Mouse (Mus musculus) hindlimb bud, embryonic 11.5 days (tissue): ENCODE measurements around the gene Rft1.
"Not testable (repeated sequence)": the region's sequence is repeated elsewhere in the genome, so short reads cannot be mapped to it uniquely, and the experiment has no call there.

Source experiments
- DNase-seq: peaks from one replicate; pipeline ENCODE4 v3.0.0-alpha.2; 2012; ENCODE audit warnings: low read depth, low spot score; ENCODE audit errors: extremely low spot score

Gene Rft1

DNA sequence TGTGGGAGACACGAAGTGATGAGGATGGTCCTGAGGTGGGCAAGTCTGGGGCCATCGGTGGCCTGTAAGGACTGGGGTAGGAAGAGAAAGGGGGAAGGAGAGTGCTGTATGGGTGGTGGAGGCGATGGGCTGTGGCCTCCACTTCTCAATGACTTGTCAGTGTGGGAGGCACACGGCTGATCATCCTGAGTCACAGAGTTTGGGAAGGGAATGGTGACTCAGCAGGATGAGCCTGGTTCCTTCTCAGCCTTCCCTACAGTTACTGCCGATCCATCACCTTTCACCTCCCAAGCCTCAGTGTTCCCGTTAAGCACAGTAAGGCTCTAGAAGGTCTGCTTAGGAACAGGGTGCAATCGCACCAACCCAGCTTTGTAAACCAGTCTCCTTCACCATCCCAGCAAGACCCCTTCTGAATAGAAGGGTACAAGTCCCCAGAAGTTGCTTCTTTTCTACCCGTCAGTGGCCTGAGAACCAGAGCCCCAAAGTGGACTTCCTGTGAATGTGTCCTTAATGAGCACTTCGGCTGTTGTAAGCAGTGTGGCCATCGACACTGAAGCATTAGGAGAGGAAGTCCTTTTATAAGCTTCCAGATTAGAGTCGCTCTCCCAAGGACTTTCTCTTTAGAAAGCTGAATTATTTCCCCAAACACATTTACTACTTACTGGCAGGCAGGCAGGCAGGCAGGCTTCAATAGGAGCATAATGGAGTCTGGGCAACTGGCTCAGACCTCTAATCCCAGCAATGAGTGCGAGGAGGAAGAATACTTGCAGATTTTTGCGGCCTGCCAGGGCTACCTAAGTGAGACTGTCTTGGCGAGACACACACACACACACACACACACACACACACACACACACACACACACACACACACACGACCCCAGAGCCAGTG lies 17.2 kb downstream of the Rft1 start:
- DNase-seq, result no peak

DNA sequence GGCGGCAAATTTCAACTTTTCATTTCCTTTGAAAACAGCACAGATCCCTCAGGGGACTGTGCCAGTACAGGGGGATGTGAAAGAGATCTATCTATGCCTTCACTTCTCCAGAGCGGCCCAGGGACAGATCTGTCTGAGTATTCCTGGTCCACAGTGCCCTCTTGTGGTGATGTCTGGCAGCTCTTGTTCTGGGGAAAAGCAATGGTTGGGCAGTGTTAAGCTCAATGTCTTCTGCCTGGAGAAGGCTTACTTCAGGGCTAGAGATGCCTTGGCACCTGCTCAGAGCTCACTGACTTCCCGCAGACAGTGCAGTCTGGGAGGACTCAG lies 17.8 kb downstream of the Rft1 start:
- peak; percentile 74 for DNase-seq

DNA sequence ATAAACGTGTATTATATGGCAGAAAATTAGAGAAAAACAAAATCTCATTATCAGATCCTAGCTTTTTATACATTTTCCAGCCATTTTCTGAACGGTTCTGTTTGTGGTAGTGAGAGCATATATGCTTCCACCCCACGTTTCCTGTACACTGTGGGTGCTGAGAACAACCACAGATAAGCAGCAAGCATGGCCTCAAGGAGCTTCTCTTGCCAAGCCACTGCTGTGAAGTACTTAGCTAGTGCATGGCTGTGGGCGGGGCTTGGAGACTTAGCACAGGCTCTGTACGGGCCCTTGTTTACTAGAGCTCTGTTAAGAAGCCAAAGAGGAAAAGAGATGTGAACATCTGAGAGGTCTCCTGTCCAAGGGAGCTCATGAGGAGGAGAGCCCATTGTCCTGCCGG lies 20.8 kb downstream of the Rft1 start:
- DNase-seq, result no peak

DNA sequence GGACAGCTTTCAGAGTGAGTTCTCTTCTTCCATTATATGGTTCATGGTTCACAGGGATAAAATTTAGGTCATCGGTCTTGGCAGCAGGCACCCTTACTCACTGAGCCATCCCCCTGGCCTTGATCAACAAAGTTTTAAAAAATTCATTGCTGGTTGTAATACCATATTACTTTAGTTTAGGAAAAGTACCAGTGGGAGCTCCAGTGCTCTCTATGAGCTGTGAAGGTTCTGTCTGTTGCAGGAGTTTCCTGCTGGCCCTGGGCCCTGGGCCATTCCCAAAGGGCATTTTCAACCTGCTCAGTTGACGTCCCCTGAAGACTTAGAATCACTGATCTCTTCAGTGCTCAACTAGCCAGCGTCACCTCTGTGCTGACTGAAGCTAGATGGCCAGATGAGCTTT lies 28.0 kb downstream of the Rft1 start:
- DNase-seq, result no peak

DNA sequence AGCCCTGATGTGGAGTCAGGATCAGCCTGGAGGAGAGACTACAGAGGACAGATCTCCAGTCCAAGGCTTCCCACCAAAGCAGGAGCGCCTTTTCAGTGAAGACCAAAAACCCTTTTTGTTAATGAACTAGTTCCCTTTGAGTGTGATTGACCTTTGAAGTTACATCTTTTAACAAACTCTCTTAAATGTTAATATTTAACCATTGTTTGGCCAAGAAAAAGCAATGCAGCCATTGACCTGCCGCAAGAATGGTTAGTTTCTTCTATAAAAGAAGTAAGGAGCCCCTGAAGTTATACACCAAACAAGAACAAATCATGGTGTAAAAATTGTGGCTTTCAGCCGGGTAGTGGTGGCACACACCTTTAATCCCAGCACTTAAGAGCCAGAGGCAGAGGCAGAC lies 36.5 kb downstream of the Rft1 start:
- no peak for DNase-seq

DNA sequence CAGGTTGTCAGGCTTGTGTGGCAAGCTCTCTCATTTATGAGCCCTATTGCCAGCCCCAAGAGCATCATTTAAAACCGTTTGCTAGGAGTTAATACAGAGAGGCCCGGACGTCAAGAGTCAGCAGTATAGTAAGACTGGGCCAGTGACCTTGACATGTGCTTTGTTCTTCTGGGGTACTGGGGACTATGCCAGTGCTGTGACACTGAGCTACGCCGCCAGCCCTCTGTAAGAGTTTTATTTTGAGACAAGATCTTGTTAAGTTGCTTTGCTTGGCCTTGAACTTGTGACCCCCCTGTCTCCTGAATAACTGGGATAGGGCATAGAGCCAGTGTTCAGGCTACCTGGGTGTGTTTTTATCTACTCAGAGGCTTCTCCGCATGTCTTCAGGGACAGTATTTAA lies 38.3 kb downstream of the Rft1 start:
- no peak for DNase-seq

DNA sequence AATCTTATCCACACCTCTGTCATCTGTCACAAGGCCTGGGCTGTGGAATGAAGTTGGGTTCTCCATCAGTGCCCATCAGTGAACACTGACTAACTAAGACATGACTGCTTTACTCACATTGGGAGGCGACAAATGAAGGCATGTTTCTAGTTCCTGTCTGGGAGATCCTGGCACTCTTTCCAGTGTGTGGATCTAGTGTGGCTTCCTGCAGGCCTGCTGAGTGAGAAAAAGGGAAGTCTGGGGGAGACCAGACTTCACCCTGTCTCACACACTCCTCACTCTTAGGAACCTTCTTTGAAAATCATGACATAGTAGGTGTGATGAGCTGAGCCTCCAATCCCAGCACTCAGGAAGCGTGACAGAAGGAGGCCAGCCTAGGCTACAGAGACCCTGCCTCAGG lies 40.6 kb downstream of the Rft1 start:
- DNase-seq, result no peak

DNA sequence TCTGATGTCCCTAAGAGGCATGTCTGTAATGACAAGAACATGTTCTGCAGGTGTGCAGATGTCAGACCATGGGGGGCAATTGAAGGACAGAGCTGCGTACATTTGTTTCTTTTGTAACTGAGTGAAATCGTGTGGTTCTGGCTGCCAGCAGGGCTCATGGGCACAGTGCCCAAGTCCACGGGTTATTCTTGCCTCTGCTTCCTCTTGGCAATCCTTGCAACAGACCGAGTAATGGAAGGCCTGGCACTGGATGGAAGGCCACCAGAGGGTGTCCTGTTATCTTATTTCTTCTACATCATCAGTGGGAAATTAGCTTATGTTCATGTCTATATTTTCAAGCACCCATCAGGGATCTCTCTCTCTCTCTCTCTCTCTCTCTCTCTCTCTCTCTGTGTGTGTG lies 41.4 kb downstream of the Rft1 start:
- DNase-seq, result no peak

DNA sequence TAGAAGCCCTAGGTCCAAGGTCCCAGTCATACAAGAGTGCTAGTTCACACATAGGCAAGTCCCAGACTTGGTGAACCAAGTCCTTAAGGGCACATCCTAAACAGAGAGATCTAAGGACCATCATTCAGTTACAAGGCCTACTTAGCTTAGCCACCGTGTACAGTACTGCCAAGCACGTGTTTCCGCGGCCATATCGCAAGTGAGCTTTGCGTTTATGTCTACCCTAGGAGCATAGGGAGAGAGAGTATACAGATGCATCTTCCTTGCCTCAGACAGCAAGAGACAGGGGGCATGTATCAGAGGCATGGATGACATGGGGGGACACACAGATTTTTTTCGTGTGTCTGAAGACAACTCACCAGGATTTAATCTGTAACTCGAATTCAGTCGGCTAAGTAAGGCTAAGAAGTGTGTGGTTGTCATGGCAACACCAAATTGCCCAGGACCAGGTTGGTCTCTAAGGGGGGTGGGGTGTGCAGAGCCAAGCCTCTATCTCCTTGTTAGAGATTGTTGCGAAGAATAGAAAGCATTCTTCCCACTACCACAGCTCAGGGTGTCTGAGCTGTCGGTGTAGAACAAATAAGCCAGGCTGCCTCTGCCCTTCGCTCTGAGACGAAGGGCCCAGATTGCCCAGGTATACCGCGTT lies 43.4 kb downstream of the Rft1 start:
- no peak for DNase-seq

DNA sequence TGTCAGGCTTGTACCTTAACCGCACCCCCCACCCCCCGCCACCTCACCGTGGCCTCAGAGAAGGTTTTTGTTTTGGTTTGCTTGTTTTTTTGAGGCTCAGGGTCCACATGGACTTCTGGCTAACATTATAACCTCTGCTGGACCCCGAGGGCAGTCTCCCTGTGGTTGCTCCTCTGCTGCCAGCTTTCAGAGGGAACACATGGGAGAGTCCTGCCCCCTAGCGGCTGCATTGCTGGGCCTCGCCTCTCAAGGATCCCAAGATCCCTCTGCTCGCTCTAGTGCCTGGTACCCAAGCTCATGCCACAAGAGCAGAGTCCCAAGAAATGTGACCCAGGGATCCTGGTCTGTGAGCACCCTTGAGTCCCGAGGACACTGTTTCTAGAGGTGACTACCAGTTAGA lies 45.5 kb downstream of the Rft1 start:
- DNase-seq, result no peak

DNA sequence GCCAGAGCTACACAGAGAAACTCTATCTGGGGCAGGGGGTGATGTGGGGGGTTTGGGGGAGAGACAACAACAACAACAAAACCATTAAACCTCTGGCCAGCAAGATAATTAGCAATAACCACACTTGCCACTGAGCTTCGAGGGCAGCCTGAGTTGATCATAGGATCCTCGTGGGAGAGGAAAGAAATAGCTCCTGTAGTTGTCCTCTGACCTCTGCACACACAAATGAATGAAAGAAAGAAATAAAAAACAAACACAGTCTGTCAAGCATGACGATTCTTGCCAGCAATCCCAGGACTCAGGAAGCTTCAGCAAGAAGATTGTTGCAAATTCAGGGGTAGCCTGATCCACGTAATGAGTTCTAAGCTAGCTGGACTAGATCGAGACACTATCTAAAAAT lies 48.4 kb downstream of the Rft1 start:
- no peak for DNase-seq

DNA sequence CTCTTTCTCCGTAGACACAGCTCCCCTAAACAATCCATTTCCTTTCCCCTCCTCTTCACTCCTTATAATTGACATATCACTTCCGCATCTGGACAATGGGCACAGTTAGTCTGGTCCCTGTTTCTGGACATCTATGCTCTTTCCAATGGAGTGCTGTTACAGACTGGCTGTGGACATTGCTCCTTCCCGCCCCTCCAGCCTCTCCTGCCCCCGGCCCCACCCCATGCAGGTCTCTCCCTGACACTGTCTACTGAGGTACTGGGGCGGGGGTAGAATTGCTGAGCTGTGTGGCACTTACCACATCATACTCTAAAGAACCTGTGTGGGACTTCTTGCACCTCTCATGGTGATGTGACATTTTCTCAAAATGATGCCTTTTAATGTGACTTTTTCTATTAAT lies 48.9 kb downstream of the Rft1 start:
- DNase-seq, result no peak

DNA sequence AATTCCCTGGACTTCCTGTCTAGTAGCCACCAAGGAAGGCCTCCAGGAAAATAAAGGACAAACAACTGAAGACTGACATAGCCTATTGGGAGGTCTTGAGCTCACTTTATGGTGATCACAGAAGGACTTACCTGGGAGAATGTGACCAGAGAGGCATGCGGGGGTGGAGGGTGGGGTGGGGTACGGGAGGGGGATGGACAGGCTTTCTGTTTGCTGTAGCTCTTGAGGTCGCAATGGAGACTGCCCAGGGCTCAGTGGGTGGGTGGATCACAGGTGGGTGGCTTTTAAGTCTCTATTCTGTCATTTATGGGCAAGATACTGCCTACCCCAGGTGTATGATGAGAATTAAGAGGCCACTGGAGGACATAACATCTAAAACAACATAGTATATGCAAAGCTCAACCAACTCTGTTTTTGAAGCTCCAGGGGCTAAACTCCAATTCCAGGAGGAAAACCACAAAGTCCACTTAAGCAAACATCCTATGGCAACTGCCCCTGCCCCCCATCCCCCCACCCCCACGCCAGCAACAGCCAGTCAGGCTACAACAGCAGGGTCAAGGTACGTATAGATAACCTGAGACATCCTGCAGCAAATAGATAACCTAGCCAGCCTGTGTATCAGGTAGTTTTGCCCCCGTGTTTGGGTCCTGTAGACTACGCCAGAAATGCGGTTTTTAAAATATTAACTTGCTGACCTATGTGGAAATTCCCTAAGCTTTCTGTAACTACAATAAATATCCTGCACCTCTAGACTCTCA lies 50.1 kb downstream of the Rft1 start:
- no peak for DNase-seq

DNA sequence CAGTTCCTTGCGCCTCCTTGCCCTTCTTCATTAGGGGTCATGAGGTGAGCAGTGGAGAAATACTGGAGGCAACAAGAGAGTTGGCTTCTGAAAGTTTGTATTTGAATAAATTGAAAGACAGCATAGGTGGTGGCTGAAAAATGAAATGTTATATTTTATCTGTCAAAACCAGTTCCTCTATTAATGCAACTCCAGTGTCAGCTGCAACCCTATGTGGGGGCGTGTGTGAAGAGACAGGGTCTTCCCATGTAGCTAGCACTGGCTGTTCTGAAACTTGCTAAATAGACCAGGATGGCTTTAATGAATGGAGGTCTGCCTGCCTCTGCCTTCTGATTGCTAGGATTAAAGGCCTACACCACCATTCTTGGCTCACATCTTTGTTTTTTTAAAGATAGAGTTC lies 57.7 kb downstream of the Rft1 start:
- no peak for DNase-seq

DNA sequence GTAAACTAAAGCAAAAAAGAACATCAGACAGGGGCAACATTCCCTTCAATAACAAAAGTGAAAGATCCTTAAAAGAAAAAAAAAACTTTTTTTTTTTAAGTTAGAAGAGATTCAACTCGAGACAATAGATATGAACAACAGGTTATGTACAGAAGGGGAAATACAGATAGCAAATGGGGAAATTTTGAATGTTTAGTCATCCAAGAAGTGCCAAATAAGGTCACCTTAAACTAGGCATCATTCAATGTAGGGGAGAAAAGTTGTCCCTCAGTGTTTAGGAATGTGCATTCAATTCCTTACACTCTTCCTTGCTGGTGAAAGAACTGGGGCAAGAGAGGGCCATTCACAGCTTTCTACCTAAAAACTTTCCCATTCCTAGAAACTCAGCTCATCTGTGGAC lies 59.6 kb downstream of the Rft1 start:
- DNase-seq, result no peak

DNA sequence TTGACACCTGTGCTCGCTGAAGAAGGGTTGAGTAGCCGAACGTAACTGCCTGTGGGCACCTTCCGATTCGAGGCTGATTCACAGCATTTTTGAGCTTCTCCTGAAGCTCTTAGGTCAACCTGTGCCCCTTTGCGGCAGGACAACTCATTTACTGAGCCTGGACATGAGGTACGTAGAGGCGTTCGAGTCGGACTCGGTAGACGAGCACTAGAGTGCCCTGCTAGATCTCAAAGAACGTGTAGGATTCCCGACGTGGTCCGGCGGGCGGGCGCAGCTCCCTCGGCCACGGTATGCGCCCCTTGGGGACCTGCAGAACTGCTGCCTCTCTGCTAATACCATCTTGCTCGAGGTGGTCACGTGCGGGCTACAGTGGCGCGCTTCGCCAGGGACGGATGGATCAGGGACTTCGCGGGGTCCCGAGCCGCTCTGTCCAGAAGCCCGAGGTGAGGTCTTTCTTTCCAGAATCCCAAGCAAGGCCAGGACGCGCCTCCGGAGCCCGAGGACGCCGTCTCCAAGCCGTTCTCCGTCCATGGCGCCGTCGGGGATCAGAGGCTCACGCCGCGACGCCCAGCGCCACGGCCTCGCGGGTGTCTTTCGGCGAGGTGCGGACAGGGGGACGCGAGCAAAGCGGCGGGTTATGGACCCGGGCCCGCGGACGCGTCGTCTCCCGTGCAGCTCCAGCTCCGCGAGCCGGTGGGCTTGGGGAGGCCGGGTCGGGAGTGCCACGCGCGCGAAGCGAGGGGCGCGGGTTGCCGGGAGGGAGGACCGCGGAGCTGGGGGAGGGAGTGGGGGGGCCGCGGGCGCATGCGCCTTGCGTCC lies 60.8 kb downstream of the Rft1 start, which contains the start of gene Sfmbt1:
Sfmbt1 (plus strand) TSS at position 51 of the 819 bp plus-strand sequence.
- DNase-seq, result no peak

DNA sequence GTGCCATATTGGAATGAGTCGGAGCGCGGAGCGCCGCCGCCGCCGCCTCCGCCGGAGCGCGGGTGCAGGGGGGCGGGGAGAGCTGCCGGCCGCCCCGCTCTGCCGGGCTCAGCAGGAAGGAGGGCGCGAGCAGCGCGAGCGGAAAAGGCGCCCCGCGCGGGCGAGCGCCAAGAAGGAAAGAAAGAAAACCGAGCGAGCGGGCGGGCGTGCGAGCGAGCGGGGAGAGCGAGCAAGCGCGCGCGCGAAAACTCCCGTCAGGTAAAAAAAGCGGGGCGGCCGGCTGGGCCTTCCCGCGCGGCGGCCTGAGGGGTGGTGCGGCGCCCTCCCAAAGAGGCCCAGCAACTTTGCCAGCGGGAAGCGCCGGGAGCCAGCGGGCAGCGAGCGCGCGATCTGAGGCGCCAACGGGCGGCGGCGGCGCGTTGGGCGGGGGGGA lies 61.5 kb downstream of the Rft1 start:
- DNase-seq, result no peak

DNA sequence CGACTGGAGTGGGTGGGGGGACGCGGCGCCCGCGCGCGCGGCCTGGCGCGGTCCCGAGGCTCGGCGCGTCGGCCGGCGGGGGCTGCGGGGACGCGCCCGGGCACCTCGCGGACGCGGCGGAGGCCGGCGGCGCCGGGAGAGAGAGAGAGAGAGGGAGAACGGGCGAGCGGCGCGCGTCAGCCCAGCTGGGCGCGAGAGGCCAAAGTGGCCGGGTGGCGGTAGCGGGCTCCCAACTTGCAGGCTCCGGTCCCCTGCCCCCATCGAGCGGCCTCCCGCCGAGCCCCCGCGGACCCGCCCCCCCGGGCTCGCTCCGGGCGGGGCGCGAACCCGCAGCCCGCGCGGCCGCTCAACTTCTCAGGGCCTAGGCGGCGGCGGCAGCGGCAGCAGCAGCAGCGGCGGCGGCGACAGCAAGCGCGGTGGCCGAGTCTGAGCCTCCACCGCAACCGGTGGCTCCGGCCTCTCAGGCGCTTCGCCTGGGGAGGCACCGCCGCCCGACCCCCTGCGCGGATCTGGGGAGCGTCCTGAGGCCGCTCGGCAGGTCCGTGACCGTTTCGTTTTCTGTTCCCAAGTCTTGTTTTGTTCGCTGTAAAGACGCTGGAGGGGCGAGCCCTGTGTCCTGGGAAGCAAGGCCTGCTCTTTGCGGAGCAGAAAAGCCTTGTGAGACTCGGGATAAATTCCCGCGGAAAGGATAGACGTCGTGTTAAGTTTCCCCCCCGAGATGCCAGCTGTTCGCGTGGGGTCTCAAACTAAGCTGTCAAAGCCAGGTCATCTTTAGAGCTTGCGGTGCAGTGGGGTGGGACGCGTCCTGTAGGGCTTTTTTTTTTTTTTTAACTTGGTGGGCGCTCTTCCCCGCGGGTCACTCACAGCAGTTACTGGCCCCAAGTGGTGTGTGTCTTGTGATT lies 62.1 kb downstream of the Rft1 start:
- no peak for DNase-seq

DNA sequence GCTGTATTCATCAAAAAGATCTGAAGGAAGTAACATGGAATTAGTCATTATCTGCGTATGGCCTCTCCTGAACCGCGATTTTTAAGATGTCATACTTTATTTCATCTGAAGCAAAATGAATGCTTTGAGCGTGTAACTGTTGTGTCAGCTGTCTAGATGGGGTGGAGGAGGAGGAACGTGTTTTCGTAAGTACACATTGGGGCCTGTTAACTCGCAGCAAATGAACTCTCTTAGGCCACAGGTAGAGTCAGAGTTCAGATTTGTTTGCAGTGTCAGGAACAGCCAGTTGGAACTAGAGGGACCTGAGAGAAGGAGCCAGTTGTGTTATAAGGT lies 62.8 kb downstream of the Rft1 start:
- no peak for DNase-seq

DNA sequence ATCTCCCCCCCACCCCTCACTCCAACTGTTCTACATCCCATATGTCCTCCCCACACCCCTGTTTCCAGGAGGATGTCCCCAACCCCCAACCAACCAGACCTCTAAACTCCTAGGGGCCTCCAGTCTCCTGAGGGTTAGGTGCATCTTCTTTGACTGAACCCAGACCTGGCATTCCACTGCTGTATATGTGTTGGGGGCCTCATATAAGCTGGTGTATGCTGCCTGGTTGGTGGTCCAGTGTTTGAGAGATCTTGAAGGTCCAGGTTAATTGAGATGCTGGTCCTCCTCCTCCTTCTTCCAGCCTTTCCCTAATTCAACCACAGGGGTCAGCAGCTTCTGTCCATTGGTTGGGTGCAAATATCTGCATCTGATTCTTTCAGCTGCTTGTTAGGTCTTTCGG lies 64.5 kb downstream of the Rft1 start:
- DNase-seq, result not testable (repeated sequence)
